Mouse (Mus musculus) ES-CJ7 (cell line): Measurements from ENCODE around the gene Adcy10.

Experiments
- DNase-seq: peaks from one replicate; pipeline ENCODE4 v3.0.0; 2011; ENCODE audit warnings: low read depth, low spot score

Gene Adcy10

DNA sequence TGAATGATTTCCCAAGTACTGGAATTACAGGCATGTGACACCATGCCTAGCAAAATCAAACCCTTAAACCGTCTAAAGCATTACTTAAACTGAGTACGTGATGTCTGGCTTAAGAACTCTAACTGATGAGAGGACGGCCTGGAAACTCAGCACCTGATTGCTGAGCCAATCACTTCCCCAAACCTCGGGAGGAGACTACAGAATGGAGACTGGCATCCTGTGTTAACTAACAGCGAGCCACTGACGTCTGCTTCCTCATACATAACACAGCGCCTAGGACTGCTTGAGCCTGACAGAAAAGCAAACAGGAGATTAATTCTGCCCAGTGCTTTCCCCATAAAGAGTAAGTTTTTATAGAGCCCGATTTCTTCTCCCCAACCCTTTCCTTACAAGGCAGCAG lies 119.2 kb downstream of the Adcy10 start:
- no peak for DNase-seq

DNA sequence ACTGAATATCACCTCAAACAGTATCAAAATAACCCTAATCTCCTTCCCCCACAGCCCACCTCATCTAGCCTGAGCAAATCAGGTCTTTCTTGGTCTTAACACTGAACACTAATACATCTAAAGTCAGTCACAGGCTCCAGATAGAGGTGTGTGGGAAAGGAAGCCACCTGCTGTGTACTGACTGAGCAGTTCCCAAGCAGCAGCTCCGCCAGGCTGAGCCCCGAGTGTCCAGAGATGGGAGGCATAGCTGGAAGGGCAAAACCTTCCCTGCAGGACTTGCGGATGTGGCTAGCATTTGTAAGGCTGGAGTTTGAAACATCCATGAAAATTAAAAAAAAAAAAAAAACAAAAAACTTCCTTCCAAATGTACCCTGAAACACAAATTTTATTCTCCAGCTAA lies 120.1 kb downstream of the Adcy10 start:
- DNase-seq: no peak

- no peak for DNase-seq
Measured at GRCm38 (mm10) chr1:165605774-165606173, 120.8 kb downstream of the Adcy10 start.

- DNase-seq: no peak
Measured at GRCm38 (mm10) chr1:165608904-165609303, 123.9 kb downstream of the Adcy10 start.

DNA sequence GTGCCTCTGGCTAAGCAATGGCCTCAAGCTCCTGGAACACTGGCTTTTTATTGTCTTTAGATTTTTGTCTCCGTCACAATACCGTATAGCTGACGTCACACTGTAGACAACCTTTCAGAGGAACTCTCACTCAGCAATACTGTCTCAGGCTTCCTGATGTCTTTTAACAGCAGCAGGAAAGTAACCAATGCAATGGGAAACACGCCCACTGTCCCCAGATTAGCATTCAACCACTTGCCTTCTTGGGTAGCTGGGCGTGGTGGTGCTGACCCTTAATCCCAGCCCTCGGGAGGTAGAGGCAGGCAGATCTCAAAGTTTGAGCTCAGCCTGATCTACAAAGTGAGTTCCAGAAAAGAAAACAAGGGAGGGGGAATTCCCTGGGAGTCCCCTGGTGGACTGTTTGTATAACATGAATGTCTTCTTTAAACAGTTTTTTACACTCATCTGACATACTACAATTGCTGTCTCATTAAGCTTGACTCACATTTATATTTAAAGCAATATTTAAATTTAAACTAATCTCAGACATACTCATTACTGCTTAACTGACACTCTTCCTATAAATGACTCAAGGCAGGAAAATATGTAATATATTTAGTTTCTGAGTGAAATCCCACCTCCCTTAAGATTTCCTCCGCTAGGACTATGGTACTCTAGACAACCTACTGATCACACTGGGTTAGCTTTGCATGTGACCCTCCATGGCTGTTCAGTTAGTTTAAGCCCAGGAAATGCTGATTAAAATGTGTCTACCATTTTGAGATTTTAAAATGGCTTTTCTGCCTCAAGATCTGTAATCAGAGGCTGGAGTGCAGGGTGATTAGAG lies 124.7 kb downstream of the Adcy10 start:
- DNase-seq: peak; percentile 62

DNA sequence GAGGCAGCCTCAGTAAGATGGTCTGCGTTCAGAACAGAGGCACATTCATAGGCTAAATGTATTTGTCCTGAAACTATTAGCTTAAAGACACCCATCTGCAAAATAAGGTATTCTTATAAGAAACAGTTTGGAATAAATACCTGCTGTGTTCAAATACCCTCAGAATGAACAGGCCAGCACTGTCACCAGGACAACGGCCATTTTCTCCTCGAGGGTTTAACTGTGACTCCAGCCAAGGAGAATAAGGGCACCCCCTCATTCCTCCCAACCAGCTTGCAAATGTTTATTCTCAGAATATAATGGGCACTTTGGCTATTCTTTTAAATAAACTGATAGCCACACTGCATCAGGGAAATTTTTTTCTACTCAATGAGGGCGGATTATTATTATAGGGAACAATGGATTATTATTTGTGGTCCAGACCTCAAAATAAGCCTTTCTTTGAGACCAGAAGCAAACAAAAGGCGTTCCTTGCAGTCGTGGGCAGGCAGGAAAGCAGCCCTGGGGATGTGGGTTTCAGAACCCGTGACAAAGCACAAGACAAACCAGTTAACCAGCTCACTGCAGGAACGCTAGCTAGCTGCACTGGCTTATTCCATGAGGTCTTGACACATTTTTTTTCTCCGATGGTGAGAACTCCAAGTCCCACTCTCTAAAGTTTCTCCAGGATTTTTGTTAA lies 125.5 kb downstream of the Adcy10 start:
- DNase-seq: no peak

- DNase-seq: no peak
Measured at GRCm38 (mm10) chr1:165612714-165613113, 127.7 kb downstream of the Adcy10 start.

DNA sequence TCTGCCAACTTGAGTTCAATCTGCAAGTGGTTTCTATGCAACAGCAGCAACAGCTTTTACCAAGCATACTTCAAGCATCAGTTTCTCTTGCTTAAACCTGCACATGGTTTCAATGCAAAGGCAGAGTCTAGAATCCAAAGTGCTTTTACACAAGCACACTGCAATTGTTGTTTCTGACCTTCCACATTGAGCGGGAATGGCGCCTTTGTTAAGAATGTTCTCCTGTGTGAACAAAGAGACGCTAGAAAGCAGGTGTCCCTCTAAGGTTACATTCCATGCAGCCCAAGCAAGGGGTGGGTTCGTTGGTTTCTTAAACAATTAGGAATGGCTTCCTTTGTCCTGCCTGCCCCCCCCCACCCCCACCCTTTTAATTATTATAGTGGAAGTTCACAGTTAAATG lies 128.9 kb downstream of the Adcy10 start:
- DNase-seq: peak; percentile 43

- DNase-seq: no peak
Measured at GRCm38 (mm10) chr1:165614793-165615192, 129.8 kb downstream of the Adcy10 start.

DNA sequence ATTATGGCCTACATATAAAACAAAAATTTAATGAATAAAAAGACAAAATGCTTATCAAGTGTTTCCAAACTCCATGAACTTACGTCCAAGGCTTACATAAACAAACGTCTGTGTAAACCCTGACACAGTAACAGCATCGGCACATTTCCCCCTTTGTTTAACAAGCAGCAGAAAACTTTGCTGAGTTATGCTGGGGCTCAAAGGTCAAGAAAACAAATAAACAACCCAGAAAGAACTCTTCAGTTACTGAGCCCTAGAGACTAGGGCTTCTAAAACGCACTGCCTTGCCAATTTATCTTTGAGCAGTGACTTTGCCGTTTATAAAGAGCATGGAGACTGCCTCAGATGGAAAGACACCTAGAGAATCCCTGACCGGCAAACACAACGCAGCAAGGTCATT lies 131.7 kb downstream of the Adcy10 start:
- no peak for DNase-seq

GRCm38 (mm10) chr1:165617166-165617891 lies 132.3 kb downstream of the Adcy10 start:
- no peak for DNase-seq

GRCm38 (mm10) chr1:165618201-165618624 lies 133.2 kb downstream of the Adcy10 start:
- peak; percentile 50 for DNase-seq

- DNase-seq: no peak
Measured at GRCm38 (mm10) chr1:165625058-165625457, 140.1 kb downstream of the Adcy10 start.

- DNase-seq: no peak
Measured at GRCm38 (mm10) chr1:165625896-165626295, 140.9 kb downstream of the Adcy10 start.
